Mouse (Mus musculus) CD4-positive helper T cell, adult 2 months (primary cell): Measurements from ENCODE around the gene Slc22a16.
"Not testable (repeated sequence)": the region's sequence is repeated elsewhere in the genome, so short reads cannot be mapped to it uniquely, and the experiment has no call there.

Experiments
- DNase-seq: peaks from one replicate; pipeline ENCODE4 v3.0.0-alpha.2; 2012; ENCODE audit warnings: low read depth, missing footprints, low spot score

Slc22a16 gene

DNA sequence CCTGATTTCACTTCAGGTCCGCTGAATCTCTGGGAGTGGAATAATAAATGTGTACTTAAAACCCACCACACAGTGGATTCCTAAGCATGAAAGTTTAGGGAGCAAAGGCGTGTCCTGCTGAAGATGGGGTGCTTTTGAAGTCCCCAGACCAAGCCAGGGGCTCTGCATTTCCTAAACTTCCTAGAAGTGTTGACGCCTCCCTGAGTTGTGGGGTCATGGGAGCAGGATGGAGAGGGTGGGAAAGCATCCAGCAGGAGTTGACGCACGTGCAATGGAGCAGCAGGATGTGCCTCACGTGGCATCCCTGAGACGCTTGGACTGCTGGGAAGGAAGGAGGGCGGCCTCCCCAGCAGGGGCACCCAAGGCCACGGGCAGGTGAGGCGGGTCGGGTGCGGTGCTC lies at the start of gene Slc22a16:
TSS of gene Slc22a16 (plus strand) at position 301 of the 400 bp plus-strand sequence.
- no peak for DNase-seq

DNA sequence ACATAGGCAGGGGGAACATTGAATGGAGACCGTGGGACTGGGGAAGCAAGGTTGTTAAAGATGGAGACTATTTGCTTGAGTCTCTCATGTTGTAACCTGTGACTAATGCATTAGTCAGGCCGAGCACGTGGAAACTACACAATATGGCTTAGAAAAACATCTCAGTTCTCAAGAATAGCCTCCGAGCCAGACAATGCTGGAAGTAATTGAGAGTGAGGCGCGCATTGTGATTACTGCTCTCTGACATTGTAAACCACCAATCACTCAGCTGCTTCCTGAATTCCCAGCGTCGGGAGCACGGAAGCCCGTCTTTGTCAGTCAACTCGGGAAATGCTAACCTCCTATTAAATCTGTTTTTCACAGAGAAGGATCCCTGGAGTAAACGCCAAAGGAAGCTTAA lies 48.6 kb upstream of the Slc22a16 start:
- no peak for DNase-seq

DNA sequence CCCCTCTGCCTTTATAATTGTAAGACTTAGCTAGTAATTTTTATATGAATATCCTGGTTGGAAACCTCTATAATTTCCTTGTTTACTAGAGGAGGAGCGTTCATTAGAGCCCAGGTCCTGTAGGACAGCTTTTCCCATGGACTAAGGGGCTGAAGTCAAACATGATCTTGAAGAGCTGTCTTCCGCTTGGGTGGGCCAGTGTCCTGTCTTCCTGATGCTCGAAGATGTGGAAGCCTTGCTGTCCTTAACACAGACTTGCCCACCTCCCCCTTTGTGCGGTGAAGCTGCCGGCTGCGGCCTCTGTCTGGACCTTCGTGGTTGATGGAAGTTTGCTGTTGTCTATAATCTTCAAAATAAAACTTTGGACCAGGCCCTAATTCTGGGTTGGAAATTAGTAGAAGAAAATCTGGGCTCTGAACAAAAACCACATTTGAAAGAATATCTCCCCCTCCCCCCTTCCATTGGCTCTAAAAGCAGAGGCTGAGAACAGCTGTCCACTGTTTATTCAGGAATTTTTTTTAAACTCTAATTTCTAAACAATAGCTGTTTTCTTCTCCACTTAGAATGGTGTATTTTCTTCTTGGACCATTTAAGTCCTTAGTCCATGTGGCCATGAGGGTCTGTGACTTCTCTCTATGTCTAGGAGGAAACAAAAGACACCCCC lies 46.7 kb upstream of the Slc22a16 start:
- no peak for DNase-seq

DNA sequence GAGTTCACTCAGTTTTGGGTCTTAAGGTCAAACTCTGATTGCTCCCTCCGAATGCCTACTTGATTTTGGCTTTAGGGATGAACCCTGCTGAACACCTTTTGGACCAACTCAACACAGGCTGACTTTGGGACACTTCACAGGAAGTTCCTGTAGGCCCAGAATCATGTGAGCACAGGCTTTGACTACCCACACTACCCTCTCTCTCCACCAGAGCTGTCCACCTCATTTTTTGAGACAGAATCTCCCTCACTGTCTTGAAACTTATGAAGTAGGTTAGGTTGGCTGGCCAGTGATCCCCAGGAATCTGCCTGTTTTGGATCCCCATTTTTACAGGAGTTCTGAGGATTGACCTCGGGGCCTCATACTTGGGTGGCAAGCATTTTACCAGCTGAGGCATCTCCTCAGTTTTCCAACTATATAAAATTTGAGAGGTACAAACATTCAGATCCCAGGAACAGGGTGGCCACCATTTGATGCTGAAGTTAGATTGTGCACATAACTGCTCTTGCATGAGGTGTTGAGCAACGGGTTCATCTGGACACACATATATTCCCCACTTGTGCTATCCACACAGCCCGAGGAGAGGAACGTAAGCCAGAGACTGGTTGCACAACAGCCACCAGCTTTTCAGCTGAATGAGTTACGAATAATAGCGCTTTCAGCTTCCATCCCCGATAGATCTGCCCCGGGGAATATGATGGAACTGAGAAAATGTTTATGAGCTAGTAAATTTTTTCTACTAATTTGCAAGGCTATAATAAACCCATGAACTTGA lies 45.9 kb upstream of the Slc22a16 start:
- no peak for DNase-seq

DNA sequence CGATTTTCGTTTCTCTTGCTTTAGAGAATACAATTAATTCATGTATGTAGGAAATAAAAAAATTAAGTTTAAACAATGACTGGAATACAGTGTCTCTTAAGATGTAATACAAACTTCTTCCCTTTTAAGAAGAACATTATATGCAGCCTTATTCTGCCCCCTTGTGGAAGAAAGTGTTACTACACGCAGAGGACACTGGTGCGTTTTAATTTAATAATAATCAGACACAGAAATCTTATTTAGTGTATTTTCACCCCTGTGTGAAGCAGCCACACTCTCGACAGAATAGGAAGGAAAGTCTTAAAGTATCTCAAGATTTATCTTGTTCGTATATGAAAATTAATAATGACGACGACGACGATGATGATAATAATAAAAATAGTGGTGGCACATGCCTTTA lies 45.1 kb upstream of the Slc22a16 start:
- peak; percentile 77 for DNase-seq

DNA sequence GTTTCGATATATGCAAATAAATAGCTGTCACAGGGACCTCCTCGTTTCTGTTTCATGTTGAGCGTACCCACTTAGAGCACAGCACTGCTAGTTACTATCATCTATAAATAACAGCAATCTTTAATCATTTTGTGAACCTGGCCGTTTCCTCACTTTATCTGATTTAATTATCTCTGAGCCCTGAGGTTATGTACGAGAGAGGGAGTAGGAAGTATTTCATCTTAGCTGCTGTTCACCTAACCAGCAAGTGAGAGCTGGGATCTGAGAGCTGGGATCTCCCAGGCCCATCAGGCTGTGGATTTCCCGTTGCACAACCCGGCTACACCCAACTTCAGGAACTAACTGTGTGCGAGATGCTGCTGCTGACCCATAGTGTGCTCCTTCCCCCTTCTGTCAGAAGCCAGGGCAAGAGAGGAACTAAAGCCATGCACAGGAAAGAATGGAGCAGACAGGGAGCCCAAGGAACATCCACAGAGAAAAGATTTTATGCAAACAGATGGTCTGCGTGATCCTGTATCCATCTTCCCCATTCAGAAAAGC lies 44.5 kb upstream of the Slc22a16 start:
- DNase-seq, result no peak

DNA sequence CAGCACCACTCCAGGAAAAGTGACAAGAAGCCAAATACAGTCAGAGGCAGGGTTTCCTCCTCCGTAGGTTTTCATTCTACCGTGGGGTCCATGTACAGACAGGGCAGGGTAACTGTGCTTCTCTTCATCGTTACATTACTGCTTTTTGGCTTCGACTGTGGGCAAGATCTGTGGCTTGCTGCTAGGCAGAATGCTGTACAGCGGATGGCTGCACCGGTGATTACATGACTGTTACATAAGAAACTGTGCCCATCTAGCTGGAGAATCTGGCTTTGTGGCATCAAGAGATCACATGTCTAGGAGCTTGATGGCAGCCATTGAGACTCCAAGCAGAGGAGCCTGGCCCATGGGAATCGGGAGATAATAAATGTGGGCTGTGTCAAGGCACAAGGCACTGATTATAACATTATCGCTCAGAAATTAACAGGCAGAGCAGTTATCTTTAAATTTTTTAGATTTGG lies 43.8 kb upstream of the Slc22a16 start:
- no peak for DNase-seq

DNA sequence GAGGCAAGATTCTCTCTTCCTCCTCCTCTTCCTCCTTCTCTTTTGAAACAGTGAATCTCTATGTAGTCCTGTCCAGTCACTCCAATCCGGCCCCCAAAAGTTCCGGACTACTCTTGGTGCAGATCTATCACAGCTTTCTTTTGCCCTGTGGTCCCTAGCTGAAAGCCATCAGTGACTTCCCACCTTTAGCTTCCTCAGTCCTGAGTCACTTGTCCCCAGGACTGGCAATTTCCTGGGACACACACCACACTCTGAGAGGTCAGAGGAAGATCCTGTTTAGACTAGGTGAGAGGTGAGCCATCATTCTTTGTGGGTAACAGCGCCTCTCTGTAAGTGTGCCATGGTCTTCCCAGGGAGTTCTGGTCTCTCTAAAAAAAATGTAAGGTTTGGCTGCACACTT lies 43.1 kb upstream of the Slc22a16 start:
- DNase-seq, result no peak

DNA sequence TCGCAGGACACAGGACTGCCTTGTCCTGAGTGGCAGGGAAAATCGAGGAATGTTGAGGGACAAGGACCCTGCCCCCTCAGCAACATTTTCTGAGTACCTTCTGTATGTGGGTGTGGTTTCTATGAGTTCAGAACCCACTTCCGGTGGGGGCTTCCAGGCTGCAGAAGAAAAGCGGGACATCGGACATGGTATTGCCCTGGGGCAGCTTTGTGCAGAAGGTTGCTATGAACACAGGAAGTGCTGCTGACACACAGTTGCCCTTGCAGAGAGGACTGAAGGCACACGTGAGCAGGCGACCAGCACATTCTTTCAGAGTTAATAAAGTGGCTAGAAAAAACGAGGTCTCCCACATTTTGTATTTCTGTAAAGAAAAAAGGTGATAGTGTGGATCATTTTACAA lies 42.6 kb upstream of the Slc22a16 start:
- peak; percentile 63 for DNase-seq

DNA sequence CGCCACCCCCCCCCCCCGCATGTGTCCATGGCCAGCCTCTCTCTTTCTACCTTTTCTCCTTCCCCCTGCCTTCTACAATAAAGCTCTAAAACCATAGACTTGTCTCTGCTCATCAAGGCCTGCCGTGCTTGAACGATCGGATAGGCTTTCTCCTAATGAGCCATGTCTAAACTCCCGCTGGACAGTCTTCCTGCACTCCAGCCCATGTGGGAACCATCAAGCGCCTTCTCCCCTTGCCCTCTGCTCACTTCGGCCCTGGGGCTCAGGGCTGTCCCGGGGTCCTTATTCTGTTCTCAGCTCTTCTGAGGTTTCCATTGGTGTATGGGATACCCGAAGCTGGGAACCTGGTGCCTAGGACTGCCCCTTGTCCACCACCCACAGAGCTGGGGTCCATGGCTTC lies 41.5 kb upstream of the Slc22a16 start:
- DNase-seq, result no peak

DNA sequence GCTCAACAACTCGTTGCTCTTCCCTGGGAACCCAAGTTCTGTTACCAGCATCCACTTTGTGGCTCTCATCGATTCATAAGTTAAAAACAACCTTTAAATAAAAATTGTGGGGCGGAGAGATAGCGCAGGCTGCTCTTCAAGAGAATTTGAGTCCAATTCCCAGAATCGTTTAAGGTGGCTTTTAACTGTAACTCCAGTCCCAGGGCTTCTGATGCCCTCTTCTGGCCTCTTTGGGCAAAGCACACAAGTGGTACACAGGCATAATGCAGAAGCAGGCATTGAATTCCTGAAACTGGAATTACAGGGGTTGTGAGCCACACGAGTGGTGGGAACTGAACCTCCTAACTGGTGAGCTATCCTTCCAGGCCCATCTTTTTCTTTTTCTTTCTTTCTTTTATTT lies 40.5 kb upstream of the Slc22a16 start:
- peak; percentile 68 for DNase-seq

DNA sequence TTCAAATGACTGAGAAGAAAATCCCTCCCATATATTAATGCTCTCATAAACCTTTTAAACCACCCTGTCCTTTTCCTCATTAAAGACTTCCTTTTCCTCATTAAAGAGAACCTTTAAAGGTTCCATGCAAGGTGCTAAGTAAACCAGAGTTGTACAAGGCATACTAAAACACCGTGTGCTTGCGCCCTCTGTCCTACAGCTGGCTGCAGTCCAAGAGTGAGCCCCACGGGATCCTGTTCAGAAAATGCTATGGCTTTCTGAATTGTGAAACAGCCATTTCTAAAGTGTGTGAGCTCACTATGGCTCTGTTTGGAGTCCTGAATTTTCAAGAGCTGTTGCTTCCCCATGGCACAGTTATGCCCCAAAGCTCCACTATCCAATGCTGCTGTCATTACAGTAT lies 39.5 kb upstream of the Slc22a16 start:
- no peak for DNase-seq

DNA sequence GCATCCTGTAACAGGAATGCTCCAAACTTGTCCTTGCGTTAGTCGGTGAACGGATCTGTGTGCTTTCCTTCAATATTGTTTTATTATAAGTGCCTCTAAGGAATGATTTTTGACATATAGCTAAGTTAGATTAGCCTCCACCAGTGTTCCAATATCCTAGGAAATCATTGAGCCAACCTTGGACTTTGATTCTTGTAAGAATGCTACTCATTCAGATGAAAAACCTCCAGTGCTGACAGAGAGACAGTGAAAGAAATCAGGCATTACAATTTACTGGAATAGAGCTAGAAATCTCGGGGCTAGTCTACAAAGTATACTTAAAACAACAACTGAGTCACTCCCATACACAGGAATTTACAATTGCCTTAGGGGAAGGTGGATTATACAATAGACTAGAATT lies 37.5 kb upstream of the Slc22a16 start:
- not testable (repeated sequence) for DNase-seq

DNA sequence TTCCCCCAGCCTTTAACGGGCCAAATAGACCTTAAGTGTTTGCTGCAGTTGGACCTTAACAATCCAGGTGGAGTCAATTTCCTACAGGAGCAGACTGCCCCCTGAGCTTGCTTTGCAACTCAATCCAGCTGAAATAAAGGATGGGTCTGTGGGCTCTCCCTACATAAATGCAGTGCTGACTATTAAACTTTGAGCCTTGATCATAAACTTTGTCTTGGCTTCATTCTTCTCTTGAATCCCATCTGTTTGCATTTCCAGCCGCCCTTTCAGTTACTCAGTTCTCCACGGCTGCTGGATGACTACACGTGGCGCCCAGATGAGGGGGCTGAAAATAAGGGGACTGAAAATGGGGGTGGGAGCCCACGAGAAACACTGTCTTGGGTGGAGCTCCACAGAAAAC lies 28.8 kb upstream of the Slc22a16 start:
- DNase-seq, result no peak

DNA sequence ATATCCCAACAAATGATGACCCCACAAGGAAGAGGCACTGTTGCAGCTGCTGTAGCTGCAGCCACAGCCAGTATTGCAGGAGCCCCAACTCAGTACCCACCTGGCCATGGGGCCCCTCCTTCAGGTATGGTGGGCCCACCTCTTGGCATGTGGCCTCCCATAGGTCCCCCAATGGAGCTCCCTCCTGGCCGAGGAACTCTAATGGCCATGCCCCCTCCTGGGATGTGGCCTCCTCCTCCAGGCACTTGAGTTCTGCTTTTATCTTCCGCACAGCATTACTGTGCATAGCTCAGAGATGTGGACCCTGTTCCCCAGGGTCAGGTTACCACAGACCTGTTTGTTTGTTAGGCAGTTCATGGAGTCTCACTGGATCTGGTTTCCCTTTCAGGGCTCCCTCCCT lies 20.8 kb upstream of the Slc22a16 start:
- DNase-seq, result no peak

DNA sequence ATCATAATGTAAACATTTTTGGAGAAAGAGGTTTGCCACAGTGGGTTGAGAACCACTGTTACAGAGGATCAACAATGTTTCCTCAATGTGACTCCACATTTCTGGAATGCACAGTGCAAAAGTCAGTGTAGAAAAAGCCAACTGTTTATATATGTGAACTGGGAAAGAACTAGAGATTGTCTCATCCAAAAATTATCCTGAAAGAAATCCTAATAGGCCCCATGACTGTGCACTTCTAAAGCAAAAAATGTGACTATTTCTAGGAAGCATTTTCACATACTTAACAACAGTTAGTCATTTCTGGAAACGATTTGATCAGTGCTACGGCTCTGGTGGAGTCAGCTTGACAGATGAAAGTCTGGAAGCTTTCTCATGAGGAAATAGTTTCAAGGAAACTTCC lies 18.3 kb upstream of the Slc22a16 start:
- DNase-seq, result no peak

DNA sequence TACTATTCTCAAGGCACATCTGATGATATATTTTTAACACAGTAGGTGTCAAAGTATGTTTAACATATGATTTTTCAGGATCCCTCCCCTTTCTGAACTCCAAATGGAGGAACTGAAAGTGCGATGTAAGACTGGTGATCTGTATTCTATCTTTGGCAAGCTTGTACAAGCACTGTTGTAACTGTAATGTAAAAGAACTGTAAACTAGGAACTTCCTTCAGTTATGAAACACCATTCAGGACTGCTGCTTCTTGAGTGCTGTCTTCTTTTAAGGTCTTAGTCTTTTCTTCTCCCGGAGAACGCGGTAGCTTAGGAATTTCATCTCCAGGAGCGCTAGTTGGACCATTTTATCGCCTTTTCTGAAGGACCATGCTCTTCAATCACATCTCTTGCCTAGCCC lies 4.4 kb upstream of the Slc22a16 start:
- DNase-seq, result not testable (repeated sequence)

DNA sequence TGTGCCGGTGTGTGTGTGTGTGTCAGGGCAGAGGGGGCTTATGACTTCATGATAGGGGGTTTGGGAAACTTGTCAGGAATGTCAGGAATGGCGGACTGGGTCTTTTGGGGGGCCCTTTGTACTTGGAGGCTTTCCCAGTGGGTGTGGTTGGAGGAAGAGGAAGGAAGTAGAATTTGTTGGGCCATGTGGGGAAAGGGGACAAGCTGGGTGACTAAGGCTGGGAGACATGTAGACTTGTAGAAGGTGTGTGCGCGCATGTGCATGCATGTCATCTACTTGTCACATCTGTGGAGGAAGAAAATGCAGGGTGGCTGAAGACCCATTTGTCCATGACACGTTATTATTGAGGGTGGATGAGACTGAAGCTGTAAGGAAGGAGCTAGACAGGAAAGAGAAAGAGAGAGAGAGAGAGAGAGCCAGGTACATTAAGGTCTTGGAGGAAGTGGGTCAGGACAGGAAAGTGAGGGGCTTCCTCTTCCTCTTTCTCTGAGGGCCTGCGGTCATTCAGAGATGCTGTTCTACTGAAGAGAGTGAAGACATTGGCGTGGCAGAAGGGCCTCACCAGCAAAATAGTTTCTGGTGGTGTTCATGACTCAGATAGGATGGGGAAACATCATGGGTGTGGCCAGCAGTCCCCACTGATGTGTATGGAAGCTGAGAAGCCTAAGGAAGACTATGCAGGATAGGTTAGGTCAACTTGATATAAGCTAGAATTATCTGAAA lies 5.9 kb downstream of the Slc22a16 start:
- DNase-seq, result no peak

DNA sequence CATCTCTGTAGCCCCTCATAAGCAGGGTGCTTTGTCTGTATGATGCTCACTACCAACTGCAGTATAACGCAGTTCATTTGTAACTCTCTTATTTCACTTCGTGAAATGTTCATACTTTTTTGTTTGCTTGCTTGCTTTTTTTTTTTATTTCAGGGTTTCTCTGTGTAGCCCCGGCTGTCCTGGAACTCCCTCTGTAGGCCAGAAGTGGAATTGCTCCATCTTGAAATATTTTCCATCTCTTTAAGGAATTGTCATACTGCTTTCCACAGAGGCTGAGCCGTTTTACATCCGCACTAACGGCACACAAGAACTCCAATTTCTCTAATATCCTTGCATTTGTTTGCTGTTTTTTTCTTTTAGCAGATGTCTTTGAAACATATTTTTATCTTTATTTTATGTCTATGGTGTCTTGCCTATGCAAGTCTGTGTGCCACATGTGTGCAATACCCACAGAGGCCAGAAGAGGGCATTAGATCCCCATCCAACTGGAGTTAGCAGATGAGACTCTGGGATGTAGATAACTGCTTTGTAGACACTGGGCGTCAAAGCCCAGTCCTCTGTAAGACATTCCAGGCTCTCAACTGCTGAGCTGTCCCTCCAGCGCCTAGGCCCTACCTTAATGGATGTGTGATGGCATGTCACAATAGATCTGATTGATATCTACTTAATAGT lies 13.6 kb downstream of the Slc22a16 start:
- DNase-seq, result peak; percentile 8

DNA sequence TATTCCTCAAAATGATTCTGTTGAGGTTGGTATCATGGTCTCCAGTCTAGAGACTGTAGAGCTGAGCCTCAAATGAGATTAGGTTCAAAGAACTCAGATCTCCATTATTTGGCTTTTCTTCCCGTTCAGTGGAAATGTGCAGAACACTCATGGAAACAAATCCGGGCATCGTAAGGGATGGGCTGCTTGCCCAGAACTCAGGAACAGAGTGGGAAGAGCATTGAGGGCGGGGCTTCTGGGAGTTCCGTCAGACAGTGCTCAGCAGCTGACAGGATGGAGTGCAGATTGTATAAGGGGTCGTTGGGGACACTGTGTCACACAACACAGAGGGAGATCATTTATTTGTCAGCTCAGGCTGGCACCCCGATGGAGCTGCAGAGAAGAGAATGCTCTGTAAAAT lies 22.1 kb downstream of the Slc22a16 start:
- DNase-seq, result no peak

DNA sequence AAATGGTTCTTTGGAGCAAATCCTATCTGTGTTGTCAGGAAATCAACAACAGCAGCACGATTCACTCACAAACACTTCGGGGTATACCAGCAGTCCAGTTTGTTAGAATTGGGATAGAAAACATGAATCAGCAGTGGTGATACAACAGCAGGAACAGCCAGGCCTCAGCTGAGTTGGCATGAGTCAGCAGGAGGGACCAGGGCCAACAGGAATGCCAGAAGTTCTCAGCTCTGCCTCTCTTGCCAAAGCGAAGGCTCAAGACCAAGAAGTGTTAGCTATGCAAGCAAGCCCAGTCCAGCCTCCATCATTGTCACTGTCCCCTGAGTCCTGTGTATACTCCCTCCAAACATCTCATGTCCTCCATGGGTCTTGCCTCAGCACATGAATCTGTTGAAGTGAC lies 27.0 kb downstream of the Slc22a16 start:
- DNase-seq, result no peak
